Mouse (Mus musculus) ES-CJ7 (cell line): ENCODE data around the gene Tgfb2.

Experiments used
- DNase-seq: peaks from one replicate; pipeline ENCODE4 v3.0.0; 2011; ENCODE audit warnings: low read depth, low spot score

Gene Tgfb2

DNA sequence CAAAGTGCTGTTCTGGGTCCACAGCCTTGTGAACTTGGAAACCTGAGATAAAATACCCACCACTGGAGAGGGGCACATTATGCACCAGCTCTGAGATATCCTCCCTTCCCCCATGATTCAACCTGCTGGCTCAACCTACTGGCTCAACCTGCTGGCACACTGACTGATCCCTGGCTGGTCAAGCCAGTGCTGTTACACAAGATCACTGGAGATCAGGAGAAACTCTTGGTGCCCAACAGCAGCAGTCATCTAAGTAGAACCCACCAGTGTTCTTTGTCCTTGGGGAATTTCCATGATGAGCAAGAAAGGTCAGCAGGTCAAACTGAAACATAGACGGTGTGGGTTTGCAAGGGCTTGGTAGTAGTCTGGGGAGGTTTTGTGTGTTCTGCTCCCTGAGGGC, 49.6 kb downstream of the Tgfb2 start:
- no peak for DNase-seq

DNA sequence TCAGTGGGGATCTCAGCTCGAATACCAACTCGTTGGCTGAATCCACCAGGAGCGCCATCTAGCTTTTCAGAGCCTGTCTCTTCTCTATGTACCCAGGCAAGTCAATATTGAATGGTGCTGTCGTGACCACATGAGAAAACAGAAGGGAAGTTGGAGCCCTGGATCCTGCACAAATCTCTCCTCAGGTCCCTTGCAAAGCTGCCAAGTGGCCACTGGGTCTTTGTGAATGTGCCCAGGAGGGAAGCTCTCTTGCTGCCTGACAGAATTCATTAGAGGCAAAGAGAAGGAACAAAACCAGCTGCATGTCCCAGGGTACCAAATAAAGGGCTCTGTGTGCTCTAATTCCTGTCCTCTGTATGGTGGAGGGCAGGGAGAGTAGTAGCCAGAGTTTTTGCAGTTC, 50.7 kb downstream of the Tgfb2 start:
- no peak for DNase-seq

DNA sequence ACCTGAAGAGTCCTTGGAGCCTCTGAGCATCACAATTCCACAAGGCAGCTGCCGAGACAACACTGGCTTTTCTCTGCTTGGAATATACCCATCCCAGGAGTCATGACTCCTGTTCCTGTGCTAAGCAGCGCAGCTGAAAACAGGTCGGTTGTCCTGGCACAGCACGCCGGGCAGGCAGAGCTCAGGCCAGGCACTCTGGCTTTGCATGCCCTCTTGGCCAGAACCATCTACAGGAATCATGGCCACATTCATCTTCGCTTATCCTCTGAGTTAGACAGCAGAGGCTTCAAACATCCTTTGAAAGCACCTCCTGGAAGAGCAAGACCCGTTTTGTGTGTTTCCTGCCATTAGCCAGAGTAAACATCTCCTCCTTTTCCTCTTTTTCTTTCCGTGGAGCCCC, 53.6 kb downstream of the Tgfb2 start:
- DNase-seq, result no peak

DNA sequence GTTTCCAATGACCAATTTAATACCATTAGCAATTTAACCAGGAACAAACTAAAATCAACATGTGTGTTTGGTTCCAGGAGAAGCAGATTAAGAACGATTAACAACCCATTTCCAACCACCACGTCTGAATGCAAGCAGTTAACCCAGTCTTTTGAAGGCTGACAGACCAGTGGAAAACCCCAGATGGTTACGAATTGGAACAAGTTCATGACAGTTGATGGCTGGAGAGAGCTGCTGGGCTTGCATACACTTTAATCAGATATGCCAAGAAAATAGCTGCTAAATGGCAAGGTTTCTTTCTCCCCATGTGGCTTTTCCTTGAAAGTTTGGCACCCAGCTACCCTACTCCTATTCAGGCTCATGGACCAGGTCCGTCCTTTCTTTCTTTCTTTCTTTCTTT, 55.8 kb downstream of the Tgfb2 start:
- no peak for DNase-seq

DNA sequence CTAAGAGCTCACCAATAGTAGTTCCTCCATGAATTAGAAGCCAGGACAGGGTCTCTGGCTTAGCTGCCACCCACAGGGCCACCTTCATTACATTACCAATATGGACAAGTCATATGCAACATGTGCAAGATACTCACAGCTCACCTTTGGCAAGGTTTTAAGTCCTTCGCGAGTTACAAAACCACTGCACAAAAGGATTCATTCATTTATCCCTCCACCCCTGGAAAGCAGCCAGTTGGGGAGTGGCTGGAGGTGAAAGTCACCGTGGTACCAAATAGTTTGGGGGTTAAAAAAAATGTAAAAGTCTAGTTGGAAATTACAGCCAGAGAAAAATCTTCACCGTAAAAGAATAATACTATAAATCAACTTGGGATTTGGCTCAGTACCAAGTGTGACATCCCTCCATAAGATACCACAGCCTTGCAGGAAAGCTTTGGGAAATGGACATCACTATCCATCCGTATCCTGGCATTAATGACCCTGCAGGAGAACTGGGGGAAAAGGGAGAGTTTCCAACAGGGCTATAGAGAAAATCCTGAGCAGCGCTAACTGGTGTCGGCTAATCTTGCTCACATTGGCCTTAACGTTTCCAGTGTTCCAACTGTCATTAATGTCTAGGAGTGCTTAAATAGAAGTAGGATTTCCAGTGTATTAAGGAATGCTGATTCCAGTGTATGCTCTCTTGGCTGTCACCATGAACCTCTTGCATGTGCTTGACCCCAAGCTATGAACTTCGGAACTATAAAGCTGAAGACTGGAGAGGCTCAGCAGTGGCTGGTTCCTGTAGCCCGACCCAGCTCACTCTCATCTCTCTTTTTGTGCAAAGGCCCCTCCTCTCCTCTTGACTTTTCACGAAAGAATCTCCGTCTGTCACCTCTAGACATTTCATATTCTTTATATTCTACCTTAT, 68.2 kb downstream of the Tgfb2 start:
- DNase-seq, result no peak

DNA sequence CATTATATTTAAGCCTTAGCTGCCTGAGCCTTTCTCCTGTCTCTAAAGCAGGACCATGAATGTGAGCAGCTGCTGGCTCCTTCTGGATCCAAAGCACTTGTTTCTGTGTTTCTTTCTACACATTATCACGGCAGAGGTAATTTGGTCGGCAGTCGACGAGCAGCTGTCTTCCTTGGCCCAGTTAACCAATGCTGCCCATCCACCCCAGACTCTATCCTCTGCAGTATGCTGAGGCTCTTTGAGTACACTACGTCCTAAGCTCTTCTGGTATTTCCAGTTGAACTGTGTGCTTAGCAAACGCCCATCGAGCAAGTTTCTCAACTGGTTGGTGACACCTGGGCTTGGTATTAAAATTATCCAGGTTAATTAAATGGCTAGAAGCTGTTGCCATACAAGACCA, 70.7 kb downstream of the Tgfb2 start:
- DNase-seq, result no peak

DNA sequence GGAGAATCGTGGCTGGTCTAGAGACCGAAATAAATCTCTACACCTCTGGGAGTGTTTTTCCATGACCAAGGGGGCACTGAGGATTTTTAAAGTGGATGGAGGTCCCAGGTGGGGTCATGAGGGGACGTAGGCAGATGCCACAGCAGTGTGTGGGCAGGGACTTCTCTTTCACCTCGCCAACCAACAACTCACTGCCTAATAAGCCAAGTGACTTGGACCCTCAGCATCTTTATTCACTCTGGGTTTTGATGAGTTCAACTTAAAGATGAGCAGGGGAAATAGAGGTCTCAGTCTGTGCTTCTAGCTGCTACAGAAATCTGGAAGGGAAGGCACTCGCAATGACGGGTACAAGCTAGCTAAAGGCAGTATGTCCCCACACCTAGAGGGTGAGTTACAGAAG, 74.3 kb downstream of the Tgfb2 start:
- DNase-seq, result no peak

DNA sequence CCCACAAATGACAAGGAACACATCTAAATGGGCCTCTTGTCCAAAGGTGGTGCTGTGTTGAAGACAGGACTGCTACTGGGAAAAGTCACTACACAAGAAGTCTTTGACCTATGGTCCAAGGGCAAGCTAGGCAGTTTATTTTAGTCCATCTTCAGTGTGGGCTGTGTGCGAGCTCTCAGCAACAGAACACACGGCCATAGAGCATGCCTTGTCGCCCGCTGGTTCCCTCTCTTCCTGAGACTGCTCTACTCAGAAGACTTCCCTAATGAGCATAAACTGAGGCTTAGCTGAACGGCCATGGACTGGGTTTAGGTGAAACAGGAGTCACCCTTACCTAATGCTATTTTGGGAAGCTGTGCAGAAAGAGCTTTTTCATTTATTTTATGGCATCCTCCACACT, 74.8 kb downstream of the Tgfb2 start:
- no peak for DNase-seq

DNA sequence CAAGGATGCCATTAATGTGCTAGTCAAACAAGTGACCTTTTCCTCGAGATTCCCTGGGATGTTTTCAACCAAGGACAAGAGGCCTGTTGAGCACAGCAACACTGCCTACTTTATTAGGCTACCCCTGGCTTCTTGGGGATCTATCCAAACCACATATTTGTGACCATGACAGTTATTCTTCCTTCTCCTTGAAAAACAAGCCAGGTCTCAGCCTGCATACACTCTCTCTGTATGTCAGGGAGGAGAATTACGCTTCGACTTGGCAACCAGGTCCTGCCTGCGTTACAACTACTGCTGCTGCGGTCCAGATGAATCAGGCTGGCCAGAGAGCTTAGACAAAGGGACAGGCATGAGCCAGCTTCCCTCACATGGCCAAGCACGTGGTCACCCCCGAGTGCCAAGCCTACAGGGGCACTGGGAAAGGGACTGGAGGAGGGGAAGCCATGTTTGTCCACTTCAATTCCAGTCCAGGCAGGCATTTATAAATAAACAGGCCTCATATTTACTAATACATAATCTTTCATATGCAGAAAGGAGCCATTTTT, 78.3 kb downstream of the Tgfb2 start:
- no peak for DNase-seq

DNA sequence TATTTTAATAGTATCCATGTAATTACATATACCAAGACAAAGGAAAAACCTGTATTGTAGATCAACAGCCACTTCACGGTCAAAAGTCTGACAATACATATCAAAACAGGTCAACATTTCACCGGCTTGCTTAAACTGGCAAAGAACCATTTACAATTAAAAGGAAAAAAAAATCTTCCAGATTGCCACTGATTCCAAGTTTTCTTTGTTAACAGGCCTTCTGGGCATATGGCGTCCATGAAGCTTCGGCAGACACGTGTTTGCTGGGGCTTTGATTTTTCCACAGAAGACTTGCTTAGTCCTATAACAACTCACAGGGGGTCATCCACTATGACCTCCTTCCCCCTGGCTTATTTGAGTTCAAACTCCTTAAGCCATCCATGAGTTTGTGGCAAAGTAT, 81.3 kb downstream of the Tgfb2 start:
- no peak for DNase-seq

DNA sequence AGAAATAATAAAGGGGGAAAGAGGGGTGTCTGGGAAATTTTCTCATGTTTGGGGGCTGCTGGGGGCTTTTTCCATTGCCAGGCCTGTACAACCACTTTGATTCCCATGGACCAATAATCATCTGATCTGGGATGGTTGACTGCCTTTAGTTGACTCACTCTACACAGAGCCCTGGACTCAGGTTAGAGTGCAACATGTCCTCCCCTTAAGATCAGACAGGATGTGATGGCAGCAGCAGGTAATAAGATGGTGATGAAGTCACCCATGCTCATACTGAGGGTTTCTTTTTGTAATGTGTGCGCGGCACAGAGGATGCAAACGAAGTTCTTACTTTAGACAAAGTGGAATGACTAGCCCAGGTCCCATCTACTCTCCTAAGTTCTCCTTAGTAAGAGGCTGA, 84.0 kb downstream of the Tgfb2 start:
- no peak for DNase-seq

DNA sequence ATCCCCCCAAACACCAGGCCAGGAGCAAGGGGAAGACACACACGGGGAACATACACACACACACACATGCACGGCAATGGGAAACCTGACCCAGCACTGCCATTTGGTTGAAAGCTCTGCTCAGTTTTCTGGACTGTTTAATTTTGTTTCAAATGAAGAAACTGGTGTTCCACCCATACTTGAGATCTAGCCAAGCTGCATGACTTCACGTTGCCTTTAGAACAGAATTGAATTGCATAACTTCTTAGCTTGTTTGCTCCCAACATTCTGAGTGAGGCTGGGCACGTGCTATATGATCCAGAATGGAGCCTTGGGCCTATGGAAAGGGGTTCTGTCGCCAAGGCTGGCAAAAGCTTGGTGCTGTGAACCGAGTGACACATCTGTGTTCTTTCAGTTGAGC, 87.5 kb downstream of the Tgfb2 start:
- DNase-seq, result no peak

DNA sequence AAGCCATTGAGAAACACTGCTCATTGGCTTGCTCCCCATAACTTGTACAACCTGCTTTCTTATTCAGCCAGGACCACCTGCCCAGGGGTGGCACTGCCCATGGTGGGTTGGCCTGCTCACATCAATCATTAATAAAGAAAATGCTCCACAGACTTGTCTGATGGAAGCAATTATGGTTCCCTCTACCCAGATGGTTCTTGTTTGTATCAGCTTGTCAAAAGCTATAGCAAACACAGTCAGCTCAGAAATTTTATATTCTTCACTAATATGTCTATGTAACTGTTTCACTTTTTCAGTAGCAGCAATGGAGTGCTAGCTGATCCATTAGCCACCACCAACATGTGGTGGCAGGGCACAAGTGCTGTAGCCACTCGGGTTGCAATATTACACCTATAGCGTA, 94.4 kb downstream of the Tgfb2 start:
- DNase-seq, result no peak

DNA sequence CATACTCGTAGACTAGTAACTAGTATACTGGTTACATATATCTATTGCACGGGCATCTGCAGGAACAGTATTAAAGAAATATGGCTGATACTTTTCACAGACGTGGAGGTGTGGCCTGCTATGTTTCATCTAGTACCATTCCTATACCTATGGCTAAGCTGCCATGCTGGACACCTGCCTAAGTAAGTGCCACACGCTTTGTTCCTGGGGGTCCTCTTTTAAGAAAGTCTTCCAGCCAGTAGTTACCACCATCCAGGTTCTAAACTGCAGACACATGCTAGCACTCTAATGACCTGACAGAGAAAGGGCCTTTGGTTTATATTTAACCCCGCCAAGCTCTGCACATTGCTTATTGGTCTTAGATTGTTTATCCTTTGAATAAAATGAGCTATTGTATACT, 95.3 kb downstream of the Tgfb2 start:
- no peak for DNase-seq

DNA sequence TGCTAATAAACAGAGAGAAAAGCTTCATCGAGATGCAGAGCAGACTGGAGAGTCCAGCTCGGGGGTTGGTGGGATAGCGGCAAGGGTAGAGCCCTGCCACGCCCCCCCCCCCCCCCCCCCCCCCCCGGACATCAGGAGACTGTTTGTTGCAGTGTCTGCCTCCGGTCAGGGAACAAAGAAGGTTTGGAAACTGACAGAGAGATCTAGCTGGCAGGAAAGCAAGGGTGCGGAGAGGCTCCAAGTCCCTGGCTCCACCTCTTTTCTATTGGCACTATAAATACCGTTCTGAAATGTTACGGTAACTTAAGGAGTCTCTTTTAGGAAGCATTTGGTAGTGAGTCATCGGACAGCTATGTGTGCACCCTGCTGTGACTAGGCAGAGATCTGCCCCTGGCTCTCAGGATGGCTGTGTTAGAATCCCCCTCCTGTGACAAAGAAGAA, 96.0 kb downstream of the Tgfb2 start:
- DNase-seq, result peak; percentile 85

DNA sequence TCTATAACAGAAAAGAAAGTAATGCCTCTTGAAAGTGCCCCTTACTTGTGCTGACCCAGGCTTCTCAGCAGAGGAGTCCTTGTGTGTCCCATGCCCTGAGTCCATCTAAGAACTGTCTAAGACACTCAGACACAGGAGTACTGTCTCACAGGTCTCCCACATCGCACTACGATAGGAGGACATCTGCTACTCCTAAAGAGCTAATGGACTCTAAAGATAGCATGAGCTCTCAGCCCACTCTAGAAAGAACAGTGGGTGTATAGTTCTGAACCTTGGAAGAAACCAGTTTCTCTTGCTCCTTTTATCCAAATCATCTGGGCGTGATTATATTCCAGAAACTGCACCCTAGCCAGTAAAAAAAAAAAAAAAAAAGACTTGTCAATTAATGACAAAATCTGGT, 97.7 kb downstream of the Tgfb2 start:
- DNase-seq, result no peak

DNA sequence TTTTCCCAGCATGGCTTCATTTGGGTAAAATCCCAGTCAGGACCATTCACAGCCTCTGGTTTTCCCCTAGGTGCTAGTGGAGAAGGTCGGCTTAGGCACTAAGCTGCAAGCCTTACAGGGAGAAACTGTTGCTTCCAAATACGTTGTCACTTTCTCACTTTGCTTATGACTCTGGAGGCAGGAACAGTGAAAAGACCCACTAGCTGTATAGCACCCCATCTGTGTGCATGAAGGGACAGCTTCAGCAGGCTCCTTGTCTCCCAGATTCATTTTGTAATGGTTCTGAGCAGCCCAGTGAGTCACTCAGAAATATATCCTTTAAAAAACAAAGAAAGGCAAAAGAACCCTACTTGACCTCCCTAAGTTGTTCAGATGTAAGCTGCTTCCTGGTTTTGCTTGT, 100.2 kb downstream of the Tgfb2 start:
- DNase-seq, result no peak

DNA sequence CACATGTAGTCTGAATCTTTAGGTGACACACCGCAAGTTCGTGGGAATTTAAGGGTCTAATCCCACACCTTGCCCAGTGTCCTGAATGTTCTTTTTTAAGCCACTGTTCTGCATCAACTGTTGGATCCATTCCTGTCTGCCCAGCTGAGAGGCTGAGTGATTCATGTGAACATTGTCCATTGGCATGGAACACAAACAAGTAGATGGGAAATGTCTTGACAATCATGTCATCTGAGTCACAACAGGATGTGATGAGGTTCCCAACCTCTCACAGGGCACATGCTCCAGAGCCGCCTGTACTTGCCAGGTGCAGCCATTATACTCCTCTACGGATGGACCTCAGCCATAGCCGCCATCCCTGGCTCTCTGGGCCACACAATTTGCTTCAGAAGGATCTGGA, 101.7 kb downstream of the Tgfb2 start:
- no peak for DNase-seq

DNA sequence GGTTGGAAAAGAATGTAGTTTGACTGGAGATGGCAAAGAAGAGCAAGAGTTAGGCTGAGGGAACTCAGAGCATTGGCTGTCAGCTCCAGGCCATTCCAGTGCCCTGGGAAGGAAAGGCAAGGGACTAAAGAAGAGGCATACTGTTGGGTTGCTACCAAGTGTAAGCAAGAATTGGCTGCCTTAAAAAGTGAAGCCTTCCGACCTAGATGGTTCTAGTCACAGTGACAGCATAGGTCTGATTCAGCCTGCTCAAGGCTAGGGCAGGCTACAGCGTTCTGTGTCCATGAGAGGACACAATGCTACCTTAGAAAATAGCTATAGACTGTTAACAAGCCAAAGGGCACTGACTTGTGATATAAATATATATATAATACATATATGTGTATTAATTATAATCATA, 117.6 kb downstream of the Tgfb2 start:
- no peak for DNase-seq

DNA sequence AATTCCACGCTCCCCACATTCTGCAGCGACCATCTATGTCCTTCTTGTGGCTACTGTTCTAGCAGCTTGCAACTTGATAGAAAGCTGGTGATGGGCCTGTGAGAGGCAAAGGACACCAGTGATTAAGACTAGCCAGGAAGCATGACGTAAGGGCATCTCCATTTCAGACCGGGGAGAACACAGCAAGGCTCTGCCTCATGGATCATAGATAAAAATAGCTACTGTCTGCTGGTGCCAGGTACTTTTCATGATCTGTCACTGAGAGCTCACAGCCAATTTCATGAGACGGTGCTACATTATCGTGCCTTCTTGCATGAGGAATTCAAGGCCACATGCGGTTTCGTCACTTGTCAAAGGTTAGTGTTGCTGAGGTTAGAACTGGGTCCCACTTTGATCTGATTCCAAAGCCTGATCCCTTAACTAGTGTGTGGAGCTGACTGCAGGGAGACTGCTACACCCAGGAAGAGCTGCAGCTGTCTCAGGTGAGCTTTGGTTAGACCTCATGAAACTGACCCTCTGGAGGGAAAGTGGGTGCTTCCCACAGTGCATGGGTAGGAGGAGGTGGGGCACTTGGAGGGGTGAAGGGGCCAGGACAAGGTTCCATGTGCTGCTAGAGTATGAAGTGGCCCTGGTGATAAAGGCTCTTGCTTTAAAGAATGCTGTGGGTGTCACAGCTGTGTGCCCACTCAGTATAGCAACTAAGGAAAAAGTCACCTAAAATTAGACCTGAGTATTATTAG, 118.6 kb downstream of the Tgfb2 start:
- DNase-seq, result no peak

DNA sequence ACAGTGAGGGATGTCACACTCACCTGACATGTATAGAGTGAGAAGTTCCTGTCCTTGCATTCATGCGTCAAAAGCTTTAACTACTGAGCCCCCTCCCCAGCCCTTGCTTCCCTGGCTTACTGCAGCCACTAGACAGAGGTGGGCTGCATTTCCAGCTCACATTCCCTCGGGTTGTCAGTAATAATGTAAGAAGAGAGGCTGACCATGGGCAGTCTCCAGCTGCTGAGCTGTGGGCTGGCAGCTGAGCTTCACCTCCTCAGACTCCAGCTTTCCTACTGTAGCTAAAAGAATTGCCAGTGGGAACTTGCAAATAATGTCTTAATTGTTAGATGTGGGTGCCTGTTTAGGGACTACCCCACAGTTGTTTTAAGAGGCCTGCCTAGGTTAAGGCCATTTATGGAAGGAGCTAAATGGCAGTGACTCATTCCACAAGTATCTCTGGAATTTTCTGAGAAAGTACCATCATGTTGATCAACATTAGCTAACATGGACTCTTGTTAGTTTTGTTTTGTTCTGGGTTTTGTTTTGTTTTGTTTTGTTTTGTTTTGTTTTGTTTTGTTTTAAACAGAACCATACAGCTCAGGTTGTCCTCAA, 120.1 kb downstream of the Tgfb2 start:
- DNase-seq, result no peak

DNA sequence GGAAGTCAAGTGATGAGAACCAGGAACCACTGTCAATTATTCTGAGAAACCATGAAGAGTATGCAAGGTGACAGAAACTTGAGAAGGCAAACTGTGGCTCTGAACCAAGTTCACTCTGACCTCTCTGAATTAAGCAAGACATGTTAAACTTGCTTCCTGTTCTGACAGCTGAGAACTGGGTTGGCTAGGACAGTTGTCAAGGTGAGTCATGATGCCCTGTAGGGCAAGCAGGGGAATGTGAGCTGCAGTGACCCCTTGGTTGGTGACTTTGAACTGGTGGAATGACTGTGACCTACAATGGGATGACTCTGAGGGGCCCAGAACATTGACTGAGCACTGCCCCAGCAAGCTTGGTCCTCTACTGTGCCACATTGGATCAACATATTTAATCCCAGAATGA, 121.9 kb downstream of the Tgfb2 start:
- no peak for DNase-seq
